Mouse (Mus musculus) testis, postnatal 14 days (tissue): Measurements from ENCODE around the gene Lims1.

Experiments used
- DNase-seq: peaks from one replicate; pipeline ENCODE4 v3.0.0; 2021; ENCODE audit warnings: low spot score

Lims1 gene

DNA sequence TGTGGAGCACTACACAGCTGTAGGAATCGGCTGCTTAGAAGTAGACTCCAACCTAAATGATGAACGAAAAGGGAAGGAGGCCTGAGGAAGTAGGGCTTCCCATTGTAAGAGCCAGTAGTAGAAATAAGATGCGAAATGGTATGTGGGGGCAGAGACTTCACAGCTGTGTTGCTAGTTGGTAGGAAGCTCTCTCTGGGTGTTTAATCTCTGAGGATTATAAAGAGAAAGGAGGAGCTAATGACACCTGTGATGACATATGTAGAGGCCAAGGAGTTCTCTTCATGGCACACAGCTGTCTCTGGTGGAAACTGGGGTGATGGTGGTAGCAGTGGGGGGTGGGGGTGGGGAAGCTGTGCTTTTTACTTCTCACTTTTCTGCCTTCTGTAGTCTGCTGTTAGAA lies 27.3 kb downstream of the Lims1 start:
- DNase-seq: no peak

DNA sequence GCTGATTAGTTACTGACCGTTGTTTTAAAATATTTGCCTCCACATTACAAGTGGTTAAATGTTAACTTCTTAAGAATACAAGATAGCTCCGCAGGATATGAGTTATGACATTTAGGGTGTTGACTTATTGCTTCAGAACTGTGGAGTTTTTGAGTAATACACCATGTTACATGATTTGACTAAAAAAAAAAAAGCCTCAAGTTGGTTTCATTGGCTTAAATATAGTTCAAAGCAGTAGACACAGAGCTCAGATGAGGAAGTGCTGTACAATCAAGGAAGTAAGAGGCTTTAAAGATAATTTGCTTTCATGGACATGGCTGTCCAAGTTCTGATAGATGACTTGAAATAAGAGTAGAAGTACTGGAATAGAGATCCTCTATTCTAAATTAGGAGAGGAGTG lies 28.4 kb downstream of the Lims1 start:
- no peak for DNase-seq

DNA sequence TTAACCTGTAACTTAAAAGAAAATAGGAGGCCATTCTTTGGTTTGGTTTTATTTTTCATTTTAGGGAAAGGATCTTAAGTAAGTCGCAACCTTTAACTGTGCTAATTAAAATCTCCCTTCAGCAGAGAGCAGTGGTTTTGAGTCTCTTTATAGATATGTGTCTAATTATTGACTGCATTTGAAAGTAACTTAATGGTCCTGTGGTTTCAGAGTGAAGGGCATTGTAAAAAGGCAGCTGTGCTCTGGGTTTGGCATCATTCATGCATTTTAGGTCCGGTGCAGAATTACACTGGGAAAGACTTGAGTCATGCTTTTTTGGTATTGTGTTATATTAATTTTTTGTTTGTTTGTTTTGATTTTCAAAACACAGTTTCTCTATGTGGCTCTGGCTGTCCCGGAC lies 29.1 kb downstream of the Lims1 start:
- DNase-seq: no peak

DNA sequence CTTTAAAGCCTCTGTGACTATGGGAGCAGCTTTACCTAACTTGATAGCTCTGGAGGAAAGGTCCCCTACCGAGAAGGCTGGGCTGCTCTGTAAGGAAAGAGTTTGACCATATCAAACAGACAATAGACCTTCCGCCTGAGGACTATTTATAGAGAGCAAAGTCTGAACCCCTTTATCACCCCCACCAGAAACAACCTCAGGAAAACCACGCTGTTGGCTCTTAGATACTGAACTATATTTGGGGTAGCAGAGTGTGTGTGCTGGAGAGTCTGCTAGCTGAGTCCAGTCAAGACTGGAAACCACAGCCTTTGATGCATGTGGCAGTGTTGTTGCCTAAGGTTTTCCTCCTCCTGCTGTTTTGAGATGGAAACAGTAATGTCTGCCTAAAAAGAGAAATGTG lies 31.3 kb downstream of the Lims1 start:
- no peak for DNase-seq

DNA sequence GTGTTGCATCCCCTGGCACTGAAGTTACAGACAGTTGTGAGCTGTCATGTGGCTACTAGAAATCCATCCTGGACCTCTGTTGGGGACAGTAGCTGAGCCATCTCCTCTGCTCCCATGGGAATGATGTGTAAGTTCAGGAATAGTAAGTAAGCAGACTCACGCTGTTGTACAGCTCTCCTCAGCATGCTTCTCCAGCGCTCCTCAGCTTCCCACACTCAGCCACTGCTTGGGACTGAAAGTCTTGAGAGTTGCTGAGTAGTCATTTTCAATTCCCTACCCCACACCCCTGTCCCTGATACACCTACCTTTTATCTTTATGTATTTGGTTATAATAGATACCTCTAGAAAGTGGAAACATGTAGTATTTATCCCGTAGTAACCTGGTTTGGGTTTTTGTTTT lies 33.2 kb downstream of the Lims1 start:
- no peak for DNase-seq

DNA sequence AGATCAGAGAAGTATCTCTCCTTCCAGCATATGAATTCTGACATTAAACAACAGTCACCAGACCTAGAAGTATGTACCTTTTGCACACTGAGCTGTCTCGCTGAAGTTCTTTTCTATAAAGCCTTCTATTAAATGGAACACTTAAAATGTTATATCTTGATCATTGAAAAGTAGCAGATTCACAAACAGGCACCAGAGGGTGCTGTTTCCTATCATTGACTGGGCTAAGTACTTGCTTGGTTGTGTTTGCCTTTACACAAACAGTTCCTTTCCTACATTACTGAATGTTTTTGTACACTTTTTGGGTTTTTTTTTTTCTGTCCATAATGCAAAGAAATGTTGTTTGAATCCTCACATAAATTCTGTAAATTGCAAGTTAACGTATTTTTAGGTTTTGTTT lies 35.9 kb downstream of the Lims1 start:
- DNase-seq: no peak

DNA sequence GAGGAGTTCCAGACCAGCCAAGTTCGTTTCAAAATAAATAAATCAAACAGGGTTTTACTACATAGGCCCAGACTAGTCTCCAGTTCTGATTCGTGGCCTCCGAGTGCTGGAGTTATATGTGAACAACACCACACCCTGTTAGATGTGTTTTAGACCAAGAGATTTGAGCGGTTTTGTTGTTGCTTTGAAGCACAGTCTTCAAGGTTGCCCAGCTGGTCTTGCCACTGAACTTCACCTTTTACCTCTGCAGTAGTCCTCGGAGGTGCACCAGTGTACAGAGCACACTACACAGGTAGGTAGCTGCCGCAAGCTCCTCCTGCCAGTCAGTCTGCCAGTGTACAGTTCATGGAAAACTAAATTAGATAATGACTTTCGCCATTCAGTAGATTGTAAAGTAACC lies 36.7 kb downstream of the Lims1 start:
- DNase-seq: no peak

DNA sequence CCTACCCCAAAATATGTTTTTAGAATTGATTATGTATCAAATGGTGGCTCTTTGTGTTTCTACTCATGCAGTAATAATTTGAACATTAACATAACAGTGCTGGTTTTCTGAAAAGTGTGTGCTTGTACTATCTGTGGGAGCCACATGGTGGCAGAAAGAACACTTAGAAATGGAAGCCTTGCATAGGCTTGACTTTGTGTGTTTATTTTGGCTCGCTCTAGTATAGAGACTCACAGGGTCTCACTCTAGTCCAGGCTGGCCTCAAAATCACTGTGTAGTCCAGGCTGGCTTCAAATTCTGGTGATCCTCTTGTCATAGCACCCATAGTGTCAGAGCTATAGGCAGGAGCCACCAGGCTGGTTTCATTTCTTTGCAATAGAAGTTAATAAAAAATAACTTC lies 39.5 kb downstream of the Lims1 start:
- no peak for DNase-seq

DNA sequence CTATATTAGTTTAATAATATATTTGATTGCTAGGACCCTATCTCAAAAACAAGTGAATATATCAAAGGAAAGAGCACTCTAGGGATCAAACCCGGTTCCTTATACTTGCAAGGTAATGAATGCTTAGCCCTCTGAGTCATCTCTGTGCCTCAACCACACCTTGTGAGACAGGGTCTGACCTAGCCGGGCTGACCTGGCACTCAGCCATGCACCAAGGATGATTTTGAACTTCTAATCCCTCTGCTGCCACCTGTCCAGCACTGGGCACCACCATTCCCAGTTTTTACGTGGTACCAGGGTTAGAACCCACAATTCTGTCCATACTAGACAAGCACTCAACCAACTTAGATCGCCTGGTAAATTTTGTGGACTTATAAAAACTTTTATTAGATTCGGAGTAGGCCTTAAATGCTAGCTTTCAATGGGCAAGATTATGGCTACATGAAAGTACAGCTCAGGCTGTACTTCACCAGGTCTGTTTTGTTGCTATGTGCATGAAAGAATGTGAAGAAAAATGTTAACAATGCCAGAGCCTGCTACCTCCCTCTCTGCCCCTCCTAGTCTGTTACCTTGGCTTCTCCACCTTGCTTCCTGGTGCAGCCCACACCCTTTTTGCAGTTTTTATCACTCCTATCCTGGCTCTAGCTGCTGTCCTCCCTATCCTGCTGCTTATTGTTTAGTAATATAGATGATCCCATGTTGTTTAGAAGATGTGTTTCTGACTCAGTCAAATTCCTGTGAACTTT lies 41.7 kb downstream of the Lims1 start:
- DNase-seq: no peak

DNA sequence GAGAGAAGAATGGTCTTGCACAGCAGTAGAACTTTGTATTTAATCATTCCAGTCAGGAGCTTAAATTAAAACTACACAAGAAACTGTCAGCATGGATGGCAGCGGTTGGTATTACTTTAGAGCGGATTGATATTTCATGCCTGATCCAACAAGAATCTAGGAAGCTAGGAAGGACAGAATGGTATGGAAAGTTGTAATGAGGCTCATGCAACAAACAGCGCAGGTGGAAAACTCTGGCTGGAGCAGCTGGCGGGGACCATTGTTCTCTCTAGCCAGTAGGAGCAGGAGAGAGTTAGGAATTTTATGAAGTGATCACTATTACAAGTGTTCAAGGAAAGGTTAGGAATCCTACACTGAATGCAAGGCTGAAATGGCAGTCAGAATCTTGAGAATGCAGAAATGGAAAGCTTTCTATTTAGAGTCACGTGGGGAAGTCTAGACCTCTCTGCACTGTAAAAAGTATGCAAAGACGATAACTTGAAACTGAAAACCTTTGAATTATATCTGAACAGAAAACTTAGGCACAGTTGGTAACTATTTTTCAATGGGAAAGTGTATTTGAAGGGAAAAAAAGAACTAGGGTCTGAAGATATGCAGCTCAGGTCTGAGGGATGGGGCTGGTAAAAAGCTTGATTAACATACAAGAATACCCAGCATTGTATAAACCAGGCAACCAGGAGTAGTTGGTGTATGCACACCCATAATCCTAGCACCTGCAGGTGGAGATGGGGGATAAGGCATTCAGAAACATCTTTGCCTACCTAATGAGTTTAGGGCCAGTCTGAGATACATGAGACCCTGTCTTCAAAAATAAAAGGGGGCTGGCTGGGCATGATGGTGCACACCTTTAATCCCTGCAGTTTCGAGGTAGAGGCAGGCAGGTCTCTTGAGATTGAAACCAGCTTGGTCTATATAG lies 45.8 kb downstream of the Lims1 start:
- DNase-seq: no peak

DNA sequence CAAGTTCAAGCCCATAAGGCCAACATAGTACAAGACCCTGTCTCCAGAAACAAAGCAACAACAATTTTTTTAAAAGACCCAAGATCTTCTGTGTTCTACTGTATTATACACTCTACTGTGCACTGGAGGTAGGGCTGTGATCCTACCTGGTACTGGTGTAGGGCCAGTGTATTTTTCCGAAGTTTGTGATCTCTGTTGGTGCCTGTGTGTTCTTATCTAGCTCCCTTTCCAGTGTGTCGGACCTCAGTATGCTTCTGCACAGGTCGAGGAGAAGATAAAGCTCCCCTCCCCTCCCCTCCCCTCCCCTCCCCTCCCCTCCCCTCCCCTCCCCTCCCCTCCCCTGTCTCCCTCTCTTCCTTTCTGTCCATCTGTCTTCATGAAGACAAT lies 46.4 kb downstream of the Lims1 start:
- no peak for DNase-seq

DNA sequence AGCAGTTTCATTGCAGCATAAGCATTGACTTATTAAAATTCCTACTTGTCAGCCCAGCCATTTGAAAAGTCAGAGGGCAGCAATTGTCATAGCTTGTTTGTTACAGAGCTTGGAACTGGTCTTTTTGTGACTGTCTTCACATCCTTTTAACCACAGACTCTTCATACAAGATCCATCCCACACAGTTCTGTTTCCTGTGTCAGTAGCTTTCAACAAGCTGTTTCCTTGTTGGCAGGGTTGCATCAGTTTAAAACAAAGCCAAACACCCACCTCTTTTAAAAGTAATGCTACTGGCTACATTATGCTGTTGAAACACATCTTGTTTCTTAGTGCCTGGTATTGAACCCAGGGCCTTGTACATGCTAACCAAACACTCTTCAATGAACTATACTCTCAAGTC lies 46.9 kb downstream of the Lims1 start:
- DNase-seq: no peak

DNA sequence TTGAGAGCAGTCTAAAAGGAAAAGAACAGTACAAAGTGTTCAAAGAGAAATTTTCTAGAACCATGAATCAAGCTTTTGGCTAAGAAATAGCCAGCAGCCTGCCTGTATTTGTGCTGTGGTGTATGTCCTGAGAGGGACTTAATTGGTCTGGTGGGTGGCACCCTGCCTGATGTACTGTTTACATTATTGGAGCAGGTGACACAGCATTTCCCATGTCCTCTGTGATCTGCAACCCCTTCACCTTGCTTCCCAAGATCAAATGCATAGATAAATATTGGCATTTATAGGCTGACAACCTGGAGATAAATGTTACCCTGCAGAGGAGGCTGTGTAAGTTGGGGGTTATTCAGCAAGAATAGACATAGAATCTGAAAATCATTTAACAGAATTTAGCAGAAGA lies 47.3 kb downstream of the Lims1 start:
- no peak for DNase-seq

DNA sequence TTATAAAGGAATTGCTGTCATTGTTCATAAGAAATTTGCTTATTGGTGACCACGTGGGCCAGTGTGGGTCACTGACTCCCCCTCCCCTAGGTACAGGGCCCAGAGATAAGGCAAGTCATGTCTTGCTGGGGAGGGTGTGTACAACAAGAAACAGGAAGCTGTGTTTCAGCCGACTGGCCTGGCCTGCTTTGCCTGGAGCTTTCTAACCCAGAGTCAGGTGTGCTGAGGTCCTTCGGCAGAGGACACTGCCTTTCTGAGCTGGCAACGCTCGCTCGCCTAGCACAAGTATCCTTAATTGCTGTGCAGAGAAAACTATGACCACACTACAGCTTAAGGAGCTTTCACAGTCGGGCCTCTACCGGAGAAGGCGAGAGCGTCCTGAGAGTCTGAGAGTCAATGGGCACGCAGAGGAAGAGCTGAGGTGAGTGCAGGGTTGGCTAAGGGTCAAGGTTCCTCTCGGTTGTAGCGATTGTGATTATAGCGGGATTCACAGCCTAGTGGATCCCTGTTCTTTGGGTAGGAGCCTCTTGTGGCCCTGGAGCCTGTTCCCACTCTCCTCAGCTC lies 48.1 kb downstream of the Lims1 start:
- no peak for DNase-seq

DNA sequence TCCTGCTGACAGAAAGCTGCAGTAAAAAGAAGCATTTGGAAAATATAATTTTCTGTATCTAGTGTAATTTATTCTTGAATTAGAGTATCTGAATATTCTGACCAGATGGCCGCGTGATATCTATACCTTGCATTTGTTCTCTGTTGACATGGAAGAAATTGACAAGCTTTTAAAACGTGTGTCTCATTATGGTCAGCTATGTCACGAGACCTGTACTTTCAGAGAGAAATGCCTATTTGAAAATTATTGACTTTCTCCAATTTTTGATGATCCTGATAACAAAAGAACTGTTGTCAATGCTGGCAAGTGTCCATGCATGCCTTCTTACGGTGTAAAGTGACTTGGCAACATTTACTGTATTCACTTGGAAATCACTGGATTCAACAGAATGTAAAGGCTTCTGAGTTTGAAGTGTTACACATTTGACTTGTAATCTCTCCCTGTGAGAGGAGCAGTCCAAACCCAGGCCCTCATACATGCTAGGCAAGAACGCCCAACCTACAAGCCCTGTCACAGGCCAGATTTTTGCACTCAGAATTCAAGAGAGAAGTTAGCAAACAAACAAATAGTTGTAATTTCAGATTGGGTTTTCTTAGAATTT lies 49.3 kb downstream of the Lims1 start:
- DNase-seq: no peak

DNA sequence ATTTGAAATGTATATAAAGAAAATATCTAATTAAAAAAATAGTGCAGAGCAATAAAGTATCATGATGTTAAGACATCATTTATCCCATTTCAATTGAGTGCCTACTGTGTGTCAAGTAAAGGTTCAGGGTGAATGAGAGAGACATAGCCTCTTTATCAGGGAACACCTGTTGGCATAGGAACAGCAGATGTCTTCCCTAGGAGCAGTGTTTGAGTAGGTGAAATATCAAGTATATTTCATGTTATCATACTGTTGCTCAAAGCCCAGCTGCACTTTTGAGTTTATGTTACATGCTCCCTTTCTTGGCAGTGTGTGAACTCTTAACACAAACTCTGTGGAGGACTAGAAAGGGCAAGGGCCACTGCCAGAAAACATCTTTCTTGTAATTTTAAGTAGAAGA lies 50.6 kb downstream of the Lims1 start:
- no peak for DNase-seq

DNA sequence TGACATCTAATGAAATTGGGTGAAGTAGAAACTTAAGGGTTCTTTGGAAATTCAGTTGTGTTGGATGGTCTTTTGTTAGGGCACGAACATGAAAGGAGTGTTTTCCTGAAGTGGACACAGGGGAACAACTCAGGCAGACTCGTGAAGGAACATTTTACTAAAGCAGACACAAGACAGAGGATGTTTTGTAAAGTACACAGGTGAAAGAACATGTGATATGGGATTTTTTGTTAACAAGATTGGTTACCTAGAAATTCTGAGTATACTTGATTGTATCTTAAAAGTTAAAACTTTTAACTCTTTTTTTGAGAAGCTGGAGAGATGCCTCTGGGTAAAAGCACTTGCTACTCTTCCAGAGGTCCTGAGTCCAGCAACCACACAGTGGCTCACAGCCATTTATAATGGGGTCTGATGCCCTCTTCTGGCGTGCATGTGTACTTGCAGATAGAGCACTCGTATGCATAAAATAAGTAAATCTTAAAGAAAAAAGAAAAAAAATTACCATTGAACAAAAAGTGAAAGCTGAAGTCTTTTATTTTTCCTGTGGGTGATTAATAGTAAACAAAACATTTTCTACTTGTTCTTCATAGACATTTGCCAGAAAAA lies 54.4 kb downstream of the Lims1 start:
- DNase-seq: no peak

DNA sequence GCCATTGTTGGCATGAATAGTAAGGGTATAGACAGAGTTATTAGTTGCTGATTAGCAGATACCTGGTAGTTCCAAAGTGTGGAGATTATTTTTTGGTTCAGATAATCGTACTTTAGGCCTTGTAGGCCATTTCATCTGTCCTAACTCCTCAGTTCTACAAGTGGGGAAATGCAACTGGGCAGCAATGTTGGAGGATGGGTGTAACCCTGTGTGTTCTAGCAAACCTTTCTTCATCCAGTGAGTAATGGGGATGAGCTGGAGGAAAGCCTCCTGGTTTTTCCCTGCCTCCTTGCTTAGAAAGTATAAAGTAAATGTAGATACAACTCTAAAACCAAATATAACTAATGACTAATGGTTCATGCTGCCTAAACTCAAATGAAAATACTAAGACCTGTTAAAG lies 55.1 kb downstream of the Lims1 start:
- no peak for DNase-seq

DNA sequence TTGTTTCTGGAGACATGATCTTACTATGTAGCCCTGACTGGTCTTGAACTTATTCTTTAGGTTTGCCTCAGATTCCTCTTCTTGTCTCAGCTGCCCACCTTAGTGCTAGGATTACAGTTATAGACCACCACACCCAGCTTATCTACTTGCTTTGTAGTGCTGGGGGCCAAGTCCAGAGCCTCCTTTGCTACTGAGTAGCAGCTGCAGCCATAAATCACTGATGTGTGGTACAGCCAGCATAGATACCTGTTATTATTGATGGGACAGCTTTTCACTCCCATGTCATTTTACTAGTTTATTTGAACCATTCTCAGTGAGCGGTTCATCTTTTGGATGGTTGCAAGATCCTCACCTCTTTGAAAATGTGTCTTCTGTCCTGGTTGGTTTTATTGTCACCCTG lies 56.4 kb downstream of the Lims1 start:
- no peak for DNase-seq

DNA sequence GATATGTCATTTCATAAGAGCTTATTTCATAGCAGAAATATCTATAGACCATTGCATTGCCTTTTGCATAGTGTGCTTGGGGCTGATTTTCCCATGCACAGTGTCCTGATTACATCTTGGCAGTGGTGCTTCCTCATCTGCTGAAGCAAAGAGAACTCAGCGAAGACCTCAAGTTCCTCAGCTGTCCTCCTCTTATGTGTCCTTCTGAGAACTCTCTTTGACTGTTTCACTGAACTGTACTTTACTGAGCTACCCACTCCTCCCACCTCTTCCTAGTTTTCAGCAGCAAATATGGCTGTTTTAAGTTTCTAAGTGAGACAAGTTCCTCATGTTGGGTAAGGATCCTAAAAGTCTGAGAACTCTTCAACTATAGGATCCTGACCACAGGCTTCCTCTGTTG lies 58.6 kb downstream of the Lims1 start:
- no peak for DNase-seq

DNA sequence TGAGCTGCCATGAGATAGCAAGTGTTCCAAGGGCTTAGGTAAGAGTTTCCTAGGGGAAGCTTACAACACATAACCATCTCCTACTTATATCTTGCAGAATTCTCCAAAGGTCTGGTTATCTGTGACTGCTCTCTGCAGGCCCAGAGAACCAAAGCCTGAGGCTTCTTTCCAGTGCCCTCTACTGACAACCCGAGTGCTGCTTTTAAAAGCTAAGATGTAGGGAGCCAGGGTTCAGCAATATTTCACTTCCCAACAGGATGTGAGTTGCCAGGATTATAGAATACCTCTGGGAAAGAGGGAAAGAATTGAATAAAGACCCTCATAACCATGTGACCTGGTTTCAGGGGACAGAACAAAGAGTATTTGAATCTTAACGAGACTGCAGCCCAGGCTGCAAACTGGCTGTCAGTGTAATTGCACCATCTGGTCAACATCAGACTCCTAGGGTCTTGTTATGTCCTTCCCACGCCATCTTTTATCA lies 59.4 kb downstream of the Lims1 start:
- DNase-seq: no peak

DNA sequence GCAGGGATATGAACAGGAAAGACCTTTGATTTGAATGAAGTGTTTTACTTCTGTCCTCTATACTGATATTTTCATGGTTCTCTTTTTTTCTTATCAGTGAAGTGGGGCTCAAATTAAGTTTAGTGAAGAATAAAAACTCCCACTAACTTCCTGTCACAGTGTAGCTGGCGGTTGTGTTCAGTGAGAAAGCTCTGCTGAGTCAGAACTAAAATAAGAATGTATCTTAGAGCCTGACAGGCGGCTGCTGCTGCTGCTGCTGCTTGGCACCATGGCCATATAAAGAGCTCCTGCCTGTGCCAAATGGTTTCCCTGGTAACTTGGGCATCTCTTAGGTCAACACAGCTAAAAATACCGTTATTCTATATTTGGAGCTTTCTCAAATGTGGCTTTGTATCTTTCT lies 60.0 kb downstream of the Lims1 start:
- DNase-seq: no peak
